Mouse (Mus musculus) E14TG2a.4 (cell line): ENCODE measurements around the gene Mrpl46.

ENCODE experiments used
- CTCF ChIP-seq: conservative IDR thresholded peaks from 2 replicates; pipeline ENCODE4 v1.5.1; 2014; ENCODE audit warnings: low read length
- NANOG ChIP-seq: IDR thresholded peaks from 2 replicates; pipeline ENCODE4 v1.6.1; 2014; ENCODE audit warnings: borderline replicate concordance, low read length, mixed read lengths
- POU5F1 ChIP-seq: IDR thresholded peaks from 2 replicates; pipeline ENCODE4 v1.6.1; 2014; ENCODE audit warnings: low read length, borderline replicate concordance

- TF ChIP-seq CTCF (peak; percentile 85), POU5F1 (no peak), NANOG (no peak)
Observed at GRCm38 (mm10) chr7:78766019-78766683, 17.2 kb downstream of the Mrpl46 start.
